Mouse (Mus musculus): Measurements from ENCODE around the gene Krtap6-2. TPM values are rescaled to one million over a fixed set of nuclear protein-coding genes. Genes with fewer than 3 reads are reported as not detected.

Gene Krtap6-2
- polyA plus RNA-seq (2015; fragmentation: Nextera tagmentation; extraction: Ambion mirVana): not detected in 2 replicates

DNA sequence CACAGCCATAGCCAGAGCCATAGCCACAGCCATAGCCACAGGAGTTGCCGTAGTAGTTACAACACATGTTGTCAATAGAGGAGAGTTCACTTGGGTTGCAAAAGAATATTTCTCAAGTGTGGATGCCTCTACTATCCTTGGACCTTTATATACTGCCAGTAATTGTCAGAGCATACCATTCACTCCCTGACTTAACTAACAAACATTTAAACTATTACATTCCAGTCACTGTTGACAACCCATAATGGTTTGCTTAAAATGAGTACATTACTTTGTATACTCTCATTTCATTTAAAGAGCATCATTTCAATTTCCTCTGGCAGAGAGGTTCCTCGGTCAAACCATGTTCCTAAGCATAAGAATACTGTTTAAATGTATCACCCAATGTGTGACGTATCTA, at the start of gene Krtap6-2:
Krtap6-2 (minus strand) TSS at position 101 of the 400 bp plus-strand sequence.
- H3K27me3 ChIP-seq: no peaks in the 10 kb centered on the region
- H3K27ac ChIP-seq: no peak within 1 kb of the TSS
- no peaks in the 10 kb centered on the region for H3K9me3 ChIP-seq (replicated peaks)
- H3K4me3 ChIP-seq (replicated peaks): no peak within 1 kb of the TSS
- 95% methylated on average over 3 of the region's 3 CpGs for WGBS
- H3K4me1 ChIP-seq: no peaks in the 10 kb centered on the region
- ATAC-seq (replicated peaks; ENCODE audit: low FRiP score): no peak
- H3K4me2 ChIP-seq: no peak within 1 kb of the TSS
- no peaks in the 10 kb centered on the region for H3K36me3 ChIP-seq
- no peak within 1 kb of the TSS for H3K9ac ChIP-seq

DNA sequence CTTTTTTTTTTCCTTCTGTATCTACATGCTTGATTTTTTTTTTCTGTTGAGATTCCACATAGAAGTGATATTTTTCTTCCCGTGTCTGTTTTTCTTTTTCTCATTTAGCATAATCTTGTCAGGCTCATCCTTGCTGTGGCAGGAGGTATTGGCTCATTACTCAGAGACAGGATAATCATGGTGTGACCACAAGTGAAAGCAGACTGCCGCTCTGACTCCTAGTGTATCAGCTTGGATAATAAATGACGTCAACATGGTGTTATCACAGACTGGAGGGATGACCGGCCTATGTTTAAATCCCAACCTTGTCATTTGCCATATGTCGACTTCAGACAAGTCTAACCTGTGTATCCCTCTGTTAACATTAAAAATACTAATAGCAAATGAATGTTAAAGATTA, 41.3 kb upstream of the Krtap6-2 start:
- WGBS: 75% methylated on average over 5 of the region's 5 CpGs
- no peaks in the 10 kb centered on the region for H3K9me3 ChIP-seq (replicated peaks)
- no peaks in the 10 kb centered on the region for H3K4me1 ChIP-seq
- no peak for ATAC-seq (replicated peaks; ENCODE audit: low FRiP score)
- no peak overlapping the region for H3K4me2 ChIP-seq
- no peak overlapping the region for H3K27ac ChIP-seq
- H3K27me3 ChIP-seq: no peaks in the 10 kb centered on the region
- H3K4me3 ChIP-seq (replicated peaks): no peak overlapping the region
- no peaks in the 10 kb centered on the region for H3K36me3 ChIP-seq
- H3K9ac ChIP-seq: no peak overlapping the region

DNA sequence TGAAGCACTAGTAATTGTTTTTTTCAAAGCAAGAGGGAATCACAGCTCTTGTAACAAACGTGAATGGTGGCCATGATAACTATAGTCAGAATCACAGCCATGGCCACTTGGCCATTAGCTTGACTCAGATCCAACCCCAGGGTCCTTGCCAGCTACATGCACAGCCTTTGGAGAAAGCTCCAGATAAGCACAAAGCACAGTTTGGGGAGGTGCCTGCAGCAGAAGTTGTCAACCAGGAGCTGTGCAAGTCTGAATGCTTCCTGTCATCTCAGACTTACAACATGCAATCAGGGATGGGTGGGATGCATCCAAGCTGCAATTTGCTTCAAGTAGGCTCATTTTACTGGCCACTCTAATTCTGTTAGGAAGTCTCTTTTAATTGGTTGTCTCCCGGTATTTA, 9.7 kb upstream of the Krtap6-2 start:
- no peak for ATAC-seq (replicated peaks; ENCODE audit: low FRiP score)
- Histone ChIP-seq H3K27me3 (no peaks in the 10 kb centered on the region), H3K9ac (no peak overlapping the region), H3K27ac (no peak overlapping the region), H3K4me2 (no peak overlapping the region), H3K9me3 (replicated peaks) (no peaks in the 10 kb centered on the region), H3K36me3 (no peaks in the 10 kb centered on the region), H3K4me3 (replicated peaks) (no peak overlapping the region), H3K4me1 (no peaks in the 10 kb centered on the region)
- WGBS: 72% methylated on average over 2 of the region's 2 CpGs

DNA sequence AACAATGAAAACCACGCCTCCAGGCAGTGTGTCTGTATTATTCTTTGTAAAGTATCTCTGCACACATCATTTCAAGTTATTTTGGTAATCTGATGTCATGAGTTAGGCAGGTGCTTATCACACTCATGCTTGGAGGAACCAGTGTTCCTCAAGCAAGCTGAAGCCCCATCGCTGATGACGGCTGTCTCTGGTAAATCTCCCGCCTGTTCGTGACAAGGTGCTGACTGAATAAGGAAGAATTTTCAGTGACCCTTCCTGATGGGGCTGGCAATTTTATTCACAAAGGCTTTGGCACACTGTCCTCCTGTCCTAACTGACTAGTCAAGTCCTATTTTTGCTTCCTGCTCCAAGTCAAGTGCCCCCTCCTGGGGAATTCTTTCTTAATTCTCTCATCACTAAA, 5.4 kb upstream of the Krtap6-2 start:
- Histone ChIP-seq H3K36me3 (no peaks in the 10 kb centered on the region), H3K4me2 (no peak overlapping the region), H3K27ac (no peak overlapping the region), H3K27me3 (no peaks in the 10 kb centered on the region), H3K4me3 (replicated peaks) (no peak overlapping the region), H3K9me3 (replicated peaks) (no peaks in the 10 kb centered on the region), H3K9ac (no peak overlapping the region), H3K4me1 (no peaks in the 10 kb centered on the region)
- ATAC-seq (replicated peaks; ENCODE audit: low FRiP score): no peak
- 86% methylated on average over 5 of the region's 5 CpGs for WGBS

DNA sequence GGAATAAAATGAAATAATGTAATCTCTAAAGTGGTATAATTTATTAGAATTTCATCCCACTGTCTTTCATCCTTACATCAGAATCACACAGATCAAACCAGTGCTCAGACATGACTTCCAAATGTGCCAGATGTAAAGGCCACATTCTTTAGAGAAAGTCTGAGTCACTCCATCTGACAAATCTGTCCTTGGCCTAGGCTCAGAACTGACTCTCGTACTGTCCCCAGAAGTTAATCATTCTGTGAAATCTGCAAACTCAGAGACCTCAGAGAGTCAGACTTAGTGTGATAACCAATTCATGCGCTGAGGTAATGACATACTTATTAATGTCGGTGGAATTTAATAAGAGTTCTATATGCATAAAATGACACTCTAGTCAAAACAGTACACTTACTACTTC, 3.6 kb downstream of the Krtap6-2 start:
- no peak overlapping the region for H3K27ac ChIP-seq
- no peak for ATAC-seq (replicated peaks; ENCODE audit: low FRiP score)
- 81% methylated on average over 3 of the region's 3 CpGs for WGBS
- no peaks in the 10 kb centered on the region for H3K4me1 ChIP-seq
- no peak overlapping the region for H3K4me3 ChIP-seq (replicated peaks)
- H3K9me3 ChIP-seq (replicated peaks): no peaks in the 10 kb centered on the region
- H3K9ac ChIP-seq: no peak overlapping the region
- H3K27me3 ChIP-seq: no peaks in the 10 kb centered on the region
- H3K36me3 ChIP-seq: no peaks in the 10 kb centered on the region
- no peak overlapping the region for H3K4me2 ChIP-seq

DNA sequence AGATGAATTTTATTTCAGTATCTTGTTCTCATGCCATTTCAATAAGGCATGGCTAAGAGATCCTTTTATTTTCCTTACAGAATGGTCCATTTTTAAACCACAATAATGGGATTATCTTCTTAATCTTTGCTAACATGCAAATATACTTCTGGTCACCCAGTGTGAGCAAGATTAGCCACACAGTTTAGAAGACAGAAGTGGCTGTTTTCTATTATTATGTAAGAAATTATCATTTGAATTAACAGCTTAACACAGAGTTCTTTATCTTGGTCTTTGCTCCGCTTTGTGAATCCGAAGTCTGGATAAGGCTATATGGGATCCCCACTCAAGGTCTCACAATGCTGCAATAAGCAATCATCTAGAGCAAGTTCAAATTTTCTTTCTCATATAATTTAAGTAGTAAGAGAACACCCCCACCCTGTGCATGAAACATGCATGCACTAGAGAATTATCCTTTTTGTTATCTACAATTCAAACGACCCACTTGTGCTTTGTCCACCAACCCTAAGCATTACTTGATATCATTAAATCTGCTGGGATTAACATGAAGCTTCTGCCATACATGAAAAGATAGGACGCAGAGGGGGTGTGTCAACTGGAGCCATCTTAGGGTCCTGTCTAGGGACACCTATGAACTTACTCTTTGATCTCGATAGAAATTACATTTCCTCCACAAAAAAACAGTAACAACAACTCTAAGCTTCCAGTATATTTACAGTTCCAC, 9.4 kb downstream of the Krtap6-2 start:
- H3K27me3 ChIP-seq: no peaks in the 10 kb centered on the region
- no peaks in the 10 kb centered on the region for H3K4me1 ChIP-seq
- no peak overlapping the region for H3K27ac ChIP-seq
- no peak overlapping the region for H3K4me3 ChIP-seq (replicated peaks)
- WGBS: 83% methylated on average over 5 of the region's 5 CpGs
- no peaks in the 10 kb centered on the region for H3K9me3 ChIP-seq (replicated peaks)
- H3K4me2 ChIP-seq: no peak overlapping the region
- no peak for ATAC-seq (replicated peaks; ENCODE audit: low FRiP score)
- H3K36me3 ChIP-seq: no peaks in the 10 kb centered on the region
- H3K9ac ChIP-seq: no peak overlapping the region

DNA sequence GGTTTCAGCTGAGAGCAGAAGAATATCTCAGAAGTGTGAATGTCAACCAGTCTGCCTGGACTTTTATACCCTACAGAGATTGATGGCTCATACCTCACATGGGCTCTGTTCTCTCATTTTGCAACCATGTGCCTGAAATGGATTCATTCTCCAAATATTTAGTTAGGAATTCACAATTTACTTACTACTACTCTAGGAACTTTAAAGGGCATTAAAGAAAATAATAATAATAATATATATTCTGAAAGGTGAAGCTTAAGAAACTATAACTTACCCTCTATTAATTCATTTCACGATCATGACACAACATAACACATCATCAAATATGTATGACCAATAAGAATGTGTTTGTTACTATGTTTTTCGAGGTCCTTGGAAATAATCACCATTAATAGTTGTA, 16.1 kb downstream of the Krtap6-2 start, which contains the start of gene Krtap21-1:
Krtap21-1 (minus strand) TSS at position 101 of the 400 bp plus-strand sequence.
- no peak within 1 kb of the TSS for H3K4me2 ChIP-seq
- no peaks in the 10 kb centered on the region for H3K36me3 ChIP-seq
- 82% methylated on average over 2 of the region's 2 CpGs for WGBS
- H3K9ac ChIP-seq: no peak within 1 kb of the TSS
- no peak within 1 kb of the TSS for H3K27ac ChIP-seq
- no peaks in the 10 kb centered on the region for H3K9me3 ChIP-seq (replicated peaks)
- no peaks in the 10 kb centered on the region for H3K27me3 ChIP-seq
- H3K4me1 ChIP-seq: no peaks in the 10 kb centered on the region
- ATAC-seq (replicated peaks; ENCODE audit: low FRiP score): no peak
- H3K4me3 ChIP-seq (replicated peaks): no peak within 1 kb of the TSS

DNA sequence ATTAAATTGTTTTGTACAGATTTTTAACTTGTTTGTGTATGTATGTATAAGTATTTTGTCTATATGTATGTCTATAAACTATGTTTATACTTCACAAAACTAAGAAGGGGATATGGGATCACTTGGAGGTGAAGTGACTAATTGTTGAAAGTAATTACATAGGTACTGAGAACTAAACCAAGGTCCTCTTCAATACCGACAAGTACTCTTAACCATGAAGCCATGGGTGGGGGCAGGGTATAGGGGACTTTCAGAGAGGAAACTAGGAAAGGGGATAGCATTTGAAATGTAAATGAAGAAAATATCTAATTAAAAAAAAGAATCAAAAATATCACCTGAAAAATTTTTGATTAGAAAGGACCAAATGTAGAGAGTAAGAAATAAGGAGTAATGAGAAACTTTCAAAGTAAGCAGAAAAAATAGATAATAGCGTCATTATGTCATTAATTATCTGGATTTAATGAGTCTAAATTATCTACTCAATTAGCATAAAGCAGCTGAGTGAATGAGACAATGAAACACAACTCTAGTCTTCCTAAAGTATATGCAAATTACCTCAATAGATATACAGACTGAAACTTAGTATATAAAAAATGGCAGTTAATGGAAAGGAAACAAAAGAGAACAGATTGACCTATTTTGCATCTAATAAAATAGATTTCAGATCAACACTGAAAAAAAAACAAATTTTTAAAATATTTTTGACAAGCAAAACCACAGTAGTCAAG, 47.0 kb downstream of the Krtap6-2 start:
- WGBS: 69% methylated on average over 2 of the region's 2 CpGs
- H3K9me3 ChIP-seq (replicated peaks): no peaks in the 10 kb centered on the region
- no peaks in the 10 kb centered on the region for H3K4me1 ChIP-seq
- no peak overlapping the region for H3K4me3 ChIP-seq (replicated peaks)
- no peak overlapping the region for H3K9ac ChIP-seq
- no peak overlapping the region for H3K27ac ChIP-seq
- no peaks in the 10 kb centered on the region for H3K36me3 ChIP-seq
- no peaks in the 10 kb centered on the region for H3K27me3 ChIP-seq
- no peak for ATAC-seq (replicated peaks; ENCODE audit: low FRiP score)
- H3K4me2 ChIP-seq: no peak overlapping the region

Other genes with a start within 250 kb of the Krtap6-2 start
- not detected in 2 replicates for gene 1110057P08Rik, start 245.4 kb downstream of the Krtap6-2 start, polyA plus RNA-seq (2015; fragmentation: Nextera tagmentation; extraction: Ambion mirVana)
- gene Krtap20-2, start 214.2 kb downstream of the Krtap6-2 start, polyA plus RNA-seq (2015; fragmentation: Nextera tagmentation; extraction: Ambion mirVana): not detected in 2 replicates
- not detected in 2 replicates for gene Krtap21-1, start 16.2 kb downstream of the Krtap6-2 start, polyA plus RNA-seq (2015; fragmentation: Nextera tagmentation; extraction: Ambion mirVana)
- not detected in 2 replicates for gene Krtap8-1, start 67.8 kb upstream of the Krtap6-2 start, polyA plus RNA-seq (2015; fragmentation: Nextera tagmentation; extraction: Ambion mirVana)
- not detected in 2 replicates for gene Krtap7-1, start 88.2 kb upstream of the Krtap6-2 start, polyA plus RNA-seq (2015; fragmentation: Nextera tagmentation; extraction: Ambion mirVana)
- gene Krtap11-1, start 151.1 kb upstream of the Krtap6-2 start, polyA plus RNA-seq (2015; fragmentation: Nextera tagmentation; extraction: Ambion mirVana): not detected in 2 replicates

Data from kidney, embryonic 15.5 days (tissue).